Mouse (Mus musculus) liver, adult 2 months (tissue): Measurements from ENCODE around the gene Tubd1. TPM values are rescaled to one million over a fixed set of nuclear protein-coding genes. Genes with fewer than 3 reads are reported as not detected.
A peak's percentile ranks its signal among the peaks of the same experiment; 100 is the strongest.

Experiments used
- DNase-seq: peaks from one replicate; pipeline ENCODE4 v3.0.0-alpha.2; 2011; ENCODE audit warnings: low read depth, low spot score; ENCODE audit errors: extremely low read depth
- H3K27ac ChIP-seq: fragments of 200-500 bp; replicated peaks from 2 replicates; pipeline ENCODE4 v1.5.1; 2012; ENCODE audit warnings: low read depth, mild to moderate bottlenecking, control low read depth, inconsistent platforms, low read length; ENCODE audit not compliant: insufficient read depth
- H3K27me3 ChIP-seq: fragments of 200-500 bp; 2 replicates; pipeline ENCODE4 v1.6.1; 2012; ENCODE audit warnings: mild to moderate bottlenecking, moderate library complexity, low read length, inconsistent platforms; ENCODE audit not compliant: control insufficient read depth, insufficient read depth
- H3K36me3 ChIP-seq: fragments of 200-500 bp; 2 replicates; pipeline ENCODE4 v1.6.1; 2012; ENCODE audit warnings: low read length, inconsistent platforms; ENCODE audit not compliant: control insufficient read depth, insufficient read depth
- H3K4me1 ChIP-seq: fragments of 200-500 bp; 2 replicates; pipeline ENCODE4 v1.6.1; 2011; ENCODE audit warnings: low read length; ENCODE audit not compliant: control insufficient read depth, insufficient read depth
- H3K4me3 ChIP-seq: fragments of 200-500 bp; 2 replicates; pipeline ENCODE4 v1.5.1; 2011; ENCODE audit warnings: low read depth, mild to moderate bottlenecking, control low read depth, low read length, moderate library complexity; ENCODE audit not compliant: insufficient read depth
- H3K79me2 ChIP-seq: fragments of 200-500 bp; 2 replicates; pipeline ENCODE4 v1.6.1; 2012; ENCODE audit warnings: inconsistent platforms, mild to moderate bottlenecking, low read length, moderate library complexity; ENCODE audit not compliant: control insufficient read depth, insufficient read depth
- H3K9ac ChIP-seq: fragments of 200-500 bp; 2 replicates; pipeline ENCODE4 v1.6.1; 2012; ENCODE audit warnings: low read depth, mild to moderate bottlenecking, control low read depth, inconsistent platforms, low read length
- CTCF ChIP-seq: fragments of 200-500 bp; IDR thresholded peaks from 2 replicates; pipeline ENCODE4 v1.5.1; 2011; ENCODE audit warnings: low read depth, low read length, control low read depth
- POLR2A ChIP-seq: fragments of 200-500 bp; IDR thresholded peaks from 2 replicates; pipeline ENCODE4 v1.6.1; 2011; ENCODE audit warnings: low read length, control low read depth; ENCODE audit not compliant: insufficient read depth; ENCODE audit errors: extremely low read depth
- whole genome bisulfite sequencing: fragments of 180-500 bp; shearing (Covaris S2); methylation state at CpG from one replicate; pipeline ENCODE4 v1.1.7; 2018; 5-methylcytosine and 5-hydroxymethylcytosine counted together
- polyA plus RNA-seq: library from polyadenylated mRNA; depleted of rRNA; stranded (reverse); fragments of >200 nt; gene quantifications from 2 replicates; pipeline ENCODE4 v1.2.3, GENCODE M21; 2012
- total RNA-seq: library from RNA; depleted of rRNA; stranded (reverse); fragments of >200 nt; gene quantifications from 2 replicates; pipeline ENCODE4 v1.2.3, GENCODE M21; 2014

The Tubd1 gene
- total and polyA plus RNA-seq, 2 experiments: 1.7 to 4.3 TPM

DNA sequence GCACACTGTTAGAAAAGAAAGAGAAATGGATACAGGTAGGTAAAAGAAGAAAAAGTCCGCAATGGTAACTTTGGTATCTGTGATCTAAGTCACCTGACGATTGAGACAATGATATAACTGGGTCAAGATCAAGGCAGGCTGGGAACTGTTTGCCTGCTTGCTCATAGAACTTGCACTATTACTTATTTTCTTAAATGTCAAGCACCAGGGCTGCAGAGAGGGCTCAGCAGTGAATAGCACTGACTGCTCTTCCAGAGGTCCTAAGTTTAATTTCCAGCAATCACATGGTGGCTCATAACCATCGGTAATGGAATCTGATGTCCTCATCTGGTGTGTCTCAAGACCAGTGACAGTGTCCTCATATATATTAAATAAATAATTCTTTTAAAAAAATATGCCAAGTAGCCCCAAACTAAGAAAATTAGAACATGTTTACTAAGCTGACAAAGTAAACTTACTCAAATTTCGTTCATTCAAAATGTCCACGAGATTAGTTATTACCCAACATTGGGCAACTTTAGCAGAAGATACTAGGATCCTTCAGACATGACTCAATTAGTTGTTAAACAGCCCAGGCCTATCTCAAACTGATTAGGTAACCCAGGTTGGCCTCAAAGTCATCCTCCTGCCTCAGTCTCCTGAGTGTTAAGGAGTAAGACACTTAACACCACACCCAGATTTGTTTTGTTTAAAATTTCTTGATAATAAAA, 10.4 kb upstream of the Tubd1 start:
- no peak overlapping the region for H3K4me3 ChIP-seq
- 52% methylated on average over 5 of the region's 5 CpGs for WGBS
- H3K79me2 ChIP-seq: peaks cover 16% of the 10 kb centered on the region; the same call in 1 of the 2 replicates
- peaks cover 29% of the 10 kb centered on the region for H3K36me3 ChIP-seq
- no peak for TF ChIP-seq CTCF
- no peak for TF ChIP-seq POLR2A
- peak; percentile 68 for DNase-seq
- H3K27me3 ChIP-seq: no peaks in the 10 kb centered on the region
- H3K9ac ChIP-seq: no peak overlapping the region
- no peak overlapping the region for H3K27ac ChIP-seq
- H3K4me1 ChIP-seq: peaks cover 2% of the 10 kb centered on the region; the same call in 1 of the 2 replicates

DNA sequence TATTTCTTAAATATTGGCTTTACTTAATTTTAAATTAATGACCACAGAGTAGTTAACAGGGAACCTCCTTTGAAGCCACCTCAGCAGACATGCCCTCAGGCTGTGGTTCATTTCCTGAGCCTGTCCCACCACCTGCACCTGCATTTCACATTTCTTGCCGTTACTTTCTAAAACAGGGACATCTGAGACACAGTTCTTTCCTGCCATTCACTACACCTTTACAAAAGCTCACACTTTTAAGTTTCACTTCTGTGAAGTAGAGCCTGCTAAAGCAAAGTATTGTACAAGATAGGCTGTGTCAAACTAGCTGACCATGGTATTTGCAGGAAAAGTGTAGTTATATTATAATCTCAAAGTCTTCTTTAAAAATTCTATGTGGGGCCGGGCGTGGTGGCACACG, 6.0 kb upstream of the Tubd1 start:
- no peak overlapping the region for H3K9ac ChIP-seq
- no peak for TF ChIP-seq CTCF
- TF ChIP-seq POLR2A: no peak
- H3K27me3 ChIP-seq: no peaks in the 10 kb centered on the region
- peaks cover 2% of the 10 kb centered on the region; the same call in 1 of the 2 replicates for H3K36me3 ChIP-seq
- H3K4me3 ChIP-seq: no peak overlapping the region
- WGBS: 92% methylated on average over 4 of the region's 4 CpGs
- no peak for DNase-seq
- peaks cover 26% of the 10 kb centered on the region for H3K79me2 ChIP-seq
- peaks cover 8% of the 10 kb centered on the region; the same call in 1 of the 2 replicates for H3K4me1 ChIP-seq
- no peak overlapping the region for H3K27ac ChIP-seq

DNA sequence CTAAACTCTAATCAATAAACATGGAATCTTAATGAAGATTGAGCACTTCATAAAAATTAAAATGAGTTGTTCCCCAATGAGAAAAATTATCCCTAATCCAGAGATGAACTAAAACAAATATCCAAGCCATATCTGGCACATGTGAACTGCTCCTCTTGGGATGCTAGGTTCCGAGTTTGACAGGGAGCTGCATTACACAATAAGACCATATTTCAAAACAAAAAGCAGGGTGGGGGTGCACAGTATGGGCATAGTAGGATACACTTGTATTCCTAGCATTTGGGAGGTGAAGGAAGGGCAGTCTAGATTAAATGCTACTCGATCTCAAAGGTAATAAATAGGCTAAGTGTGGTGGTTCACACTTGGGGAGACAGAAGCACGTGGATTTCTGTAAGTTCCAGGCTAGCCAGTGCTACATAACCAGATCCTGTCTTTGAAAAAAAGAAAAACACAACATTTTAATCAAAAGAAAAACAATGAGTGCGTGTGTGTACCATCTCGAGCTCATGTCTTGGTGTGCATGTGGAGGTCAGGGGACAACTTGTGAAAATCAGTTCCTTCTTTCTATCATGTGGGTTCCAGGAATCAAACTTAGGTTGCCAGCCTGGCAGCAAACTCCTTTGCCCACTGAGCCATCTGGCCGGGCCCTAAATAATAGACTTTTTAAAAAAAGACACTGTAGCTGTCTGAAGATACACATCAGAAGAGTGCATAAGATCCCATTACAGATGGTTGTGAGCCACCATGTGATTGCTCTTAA, 4.9 kb upstream of the Tubd1 start:
- H3K9ac ChIP-seq: 0 out of 2 replicates have a peak overlapping the region, but pooled peaks have one; percentile 22
- H3K4me3 ChIP-seq: no peak overlapping the region
- H3K27ac ChIP-seq: peak overlapping the region; percentile 60; the same call in 1 of the 2 replicates
- TF ChIP-seq CTCF: no peak
- no peak for TF ChIP-seq POLR2A
- 47% methylated on average over 6 of the region's 6 CpGs for WGBS
- no peaks in the 10 kb centered on the region for H3K36me3 ChIP-seq
- H3K27me3 ChIP-seq: no peaks in the 10 kb centered on the region
- peaks cover 6% of the 10 kb centered on the region; the same call in 1 of the 2 replicates for H3K4me1 ChIP-seq
- peak; percentile 58 for DNase-seq
- H3K79me2 ChIP-seq: peaks cover 30% of the 10 kb centered on the region

DNA sequence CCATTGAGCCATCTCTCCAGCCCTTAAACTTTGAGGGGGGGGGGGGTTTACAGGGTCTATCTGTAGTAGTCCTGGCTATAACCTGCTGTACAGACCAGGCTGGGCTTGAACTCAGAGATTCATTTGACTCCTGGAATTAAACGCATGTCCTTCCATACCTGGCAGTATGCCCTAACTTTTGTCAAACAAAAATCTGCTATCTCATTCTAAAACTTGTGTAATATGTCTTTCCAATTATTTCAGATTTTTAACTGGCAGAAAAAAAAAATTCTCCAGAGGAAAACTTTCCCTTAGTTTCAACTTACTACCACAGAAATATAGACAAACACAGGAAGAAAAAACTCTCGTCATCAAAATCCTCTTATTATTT, 4.3 kb upstream of the Tubd1 start:
- H3K9ac ChIP-seq: no peak overlapping the region
- H3K27ac ChIP-seq: peak overlapping the region; percentile 60; the same call in 1 of the 2 replicates
- TF ChIP-seq POLR2A: no peak
- no peak for TF ChIP-seq CTCF
- H3K27me3 ChIP-seq: no peaks in the 10 kb centered on the region
- DNase-seq: peak; percentile 53
- peaks cover 30% of the 10 kb centered on the region for H3K79me2 ChIP-seq
- H3K36me3 ChIP-seq: no peaks in the 10 kb centered on the region
- peaks cover 6% of the 10 kb centered on the region; the same call in 1 of the 2 replicates for H3K4me1 ChIP-seq
- WGBS: 37% methylated on average over 2 of the region's 2 CpGs
- H3K4me3 ChIP-seq: no peak overlapping the region

- Histone ChIP-seq H3K4me3 (no peak overlapping the region), H3K36me3 (no peaks in the 10 kb centered on the region), H3K79me2 (peaks cover 21% of the 10 kb centered on the region), H3K9ac (no peak overlapping the region), H3K27ac (no peak overlapping the region), H3K27me3 (no peaks in the 10 kb centered on the region), H3K4me1 (peaks cover 8% of the 10 kb centered on the region; the same call in 1 of the 2 replicates)
- TF ChIP-seq POLR2A: no peak
- TF ChIP-seq CTCF: no peak
- WGBS: 84% methylated on average over 1 of the region's 1 CpGs
- no peak for DNase-seq
These were observed 1.9 kb upstream of the Tubd1 start for GRCm38 (mm10) chr11:86542851-86543250.
